Mouse (Mus musculus) left cerebral cortex, postnatal 25 days (tissue): ENCODE measurements around the gene Osbpl6. TPM values are rescaled to one million over a fixed set of nuclear protein-coding genes. Genes with fewer than 3 reads are reported as not detected.

ENCODE experiments used
- DNase-seq, 2 experiments: peaks; one replicate each; pipeline ENCODE4 v3.0.0; 2022; ENCODE audit warnings: low spot score in 2 of 2, mixed read lengths in 1 of 2
- intact Hi-C: fragments of 180-260 bp; cut with DNase I; formaldehyde crosslinking; loops from one replicate; pipeline ENCODE4 v1.15.1; 2025
- total RNA-seq, 2 experiments: library from RNA; stranded (reverse); gene quantifications; 2 replicates each; pipeline ENCODE4 v1.2.3; 2021

Osbpl6 gene
- total RNA-seq, 2 experiments from 2014 or later: 49.0 to 54.3 TPM

GRCm38 (mm10) chr2:76490198-76490597 is 83.9 kb downstream of the Osbpl6 start:
- no peak for DNase-seq
- intact Hi-C loops: no loop called here

DNA sequence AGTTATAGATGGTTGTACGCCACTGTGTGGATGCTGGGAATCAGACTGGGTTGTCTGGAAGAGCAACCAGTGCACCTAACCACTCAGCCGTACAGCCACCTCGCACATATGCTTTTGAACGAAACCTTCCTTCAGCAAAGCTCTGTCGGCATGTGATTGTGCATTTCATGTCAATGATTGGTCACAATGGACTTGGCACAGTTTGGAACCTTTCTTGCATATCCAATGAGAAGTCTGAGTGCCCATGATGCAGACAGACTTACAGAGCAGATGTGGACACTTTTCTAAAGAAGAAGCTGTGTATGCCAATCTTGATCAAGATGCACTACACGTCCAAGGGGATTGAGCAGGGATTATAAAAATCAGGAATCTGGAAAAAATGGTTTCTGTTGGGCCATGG is 85.1 kb downstream of the Osbpl6 start:
- intact Hi-C loops: no loop called here
- DNase-seq: no peak

- intact Hi-C loops: no loop called here
- no peak for DNase-seq
Observed at GRCm38 (mm10) chr2:76492224-76492623, 85.9 kb downstream of the Osbpl6 start.

DNA sequence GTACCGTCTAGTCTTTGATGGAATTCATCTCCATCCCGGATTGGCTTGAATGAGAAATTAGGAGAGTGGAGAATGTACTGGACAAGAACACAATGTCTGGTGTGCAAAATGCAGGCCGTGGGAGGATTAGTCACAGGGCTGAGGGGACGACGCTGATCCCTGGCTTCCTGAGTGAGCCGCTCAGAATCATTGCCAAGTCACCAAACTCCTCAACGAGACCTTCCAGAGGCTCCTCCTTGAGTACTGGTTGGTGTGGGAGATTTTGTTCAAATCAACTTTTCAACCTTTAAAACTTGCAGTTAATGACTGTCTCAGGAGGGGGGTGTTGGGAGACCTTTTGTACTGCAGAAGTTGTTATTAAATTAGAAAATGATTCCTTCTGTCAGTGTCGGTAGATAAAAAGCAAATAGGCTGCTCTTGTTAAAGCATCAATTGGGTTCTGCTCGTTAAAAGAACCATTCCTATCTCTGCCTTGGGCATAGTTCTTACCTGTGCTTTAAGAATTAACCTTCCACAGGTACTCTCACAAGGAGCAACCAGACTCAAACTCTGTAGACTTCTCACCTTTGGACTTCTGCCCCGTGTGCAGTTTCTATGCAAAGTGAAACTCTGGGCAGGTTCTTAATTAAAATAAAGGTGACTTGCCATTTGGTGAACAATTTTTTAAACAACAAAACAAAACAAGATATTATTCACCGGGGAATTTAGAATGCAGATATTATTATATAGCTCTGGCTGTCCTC is 89.9 kb downstream of the Osbpl6 start:
- no peak for DNase-seq
- intact Hi-C loops: no loop called here

- intact Hi-C loops: no loop called here
- no peak for DNase-seq
Observed at GRCm38 (mm10) chr2:76496749-76497140, 90.4 kb downstream of the Osbpl6 start.

DNA sequence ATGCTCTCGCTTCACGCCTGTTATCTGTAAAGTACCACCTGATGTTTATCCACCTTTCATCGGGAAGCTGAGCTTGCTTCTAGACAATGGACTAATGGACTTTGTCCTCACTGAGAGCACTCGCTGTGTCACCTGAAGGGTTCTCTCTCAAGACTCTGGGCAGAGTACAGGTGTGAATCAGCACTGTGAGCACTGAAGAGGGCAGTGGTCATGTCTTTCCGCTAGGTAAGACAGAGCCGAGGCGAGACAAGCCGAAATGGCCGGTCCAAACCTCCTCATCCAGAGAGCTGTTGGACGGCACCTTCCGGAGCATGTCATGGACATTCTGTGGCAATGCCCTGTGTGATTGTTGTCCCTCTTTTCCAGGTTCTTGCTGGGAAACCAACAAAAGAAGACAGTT is 92.6 kb downstream of the Osbpl6 start:
- intact Hi-C loops: no loop called here
- DNase-seq: no peak

DNA sequence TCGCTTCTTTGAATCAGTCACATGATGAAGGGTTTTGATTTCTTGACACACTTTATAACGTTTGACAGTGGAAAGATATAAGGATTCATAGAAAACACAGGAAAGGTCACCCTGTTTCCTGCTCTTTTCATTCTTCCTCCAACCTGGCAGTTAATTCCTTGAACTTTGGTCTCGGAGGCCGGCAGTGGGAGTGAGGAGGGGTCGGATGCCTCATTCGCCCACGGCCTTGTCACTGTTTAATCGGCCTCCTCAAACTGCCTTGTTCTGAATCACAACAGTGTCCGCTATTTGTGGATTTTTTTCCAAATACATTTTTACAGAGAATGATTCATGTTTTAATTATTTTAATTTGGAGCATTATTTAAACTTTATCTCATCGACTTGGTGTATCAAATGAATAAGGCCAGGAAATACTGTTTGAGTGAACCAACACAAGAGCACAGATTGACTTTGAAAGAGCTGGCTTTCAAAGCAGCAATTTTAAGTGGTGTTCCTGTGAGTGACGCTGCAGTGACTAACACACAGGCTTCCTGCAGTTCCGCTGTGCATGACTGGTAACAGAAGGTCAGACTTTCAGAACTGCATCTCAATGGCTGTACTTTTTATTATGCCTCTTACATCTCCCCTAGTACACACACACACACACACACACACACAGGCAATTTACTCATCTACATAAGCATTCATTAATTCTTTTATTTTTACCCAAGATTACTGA is 98.0 kb downstream of the Osbpl6 start:
- intact Hi-C loops: no loop called here
- DNase-seq: peak in 1 of 2 experiments; percentile 60

DNA sequence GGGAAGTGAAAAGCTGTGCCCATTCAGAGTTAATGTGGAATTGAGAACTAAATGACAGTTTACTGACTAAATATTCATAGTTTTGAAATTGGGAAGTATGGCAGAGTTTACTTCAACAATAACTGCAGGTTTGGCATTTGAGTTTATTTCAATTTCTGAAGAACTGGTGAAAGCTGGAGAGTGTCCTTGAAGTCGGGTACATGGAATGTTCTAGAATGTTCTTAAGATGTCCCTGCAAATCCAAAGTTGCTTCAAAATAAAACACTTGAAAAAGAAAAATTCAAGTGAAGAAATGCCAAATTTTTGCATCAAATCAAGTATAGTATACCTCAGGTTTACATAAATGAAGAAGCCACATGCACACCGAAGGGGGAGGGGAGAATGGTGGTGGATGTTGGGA is 98.7 kb downstream of the Osbpl6 start:
- intact Hi-C loops: no loop called here
- no peak for DNase-seq

GRCm38 (mm10) chr2:76511281-76511721 is 105.0 kb downstream of the Osbpl6 start:
- peak in 1 of 2 experiments; percentile 19 for DNase-seq
- intact Hi-C loops: no loop called here

GRCm38 (mm10) chr2:76512133-76512532 is 105.8 kb downstream of the Osbpl6 start:
- intact Hi-C loops: no loop called here
- no peak for DNase-seq

DNA sequence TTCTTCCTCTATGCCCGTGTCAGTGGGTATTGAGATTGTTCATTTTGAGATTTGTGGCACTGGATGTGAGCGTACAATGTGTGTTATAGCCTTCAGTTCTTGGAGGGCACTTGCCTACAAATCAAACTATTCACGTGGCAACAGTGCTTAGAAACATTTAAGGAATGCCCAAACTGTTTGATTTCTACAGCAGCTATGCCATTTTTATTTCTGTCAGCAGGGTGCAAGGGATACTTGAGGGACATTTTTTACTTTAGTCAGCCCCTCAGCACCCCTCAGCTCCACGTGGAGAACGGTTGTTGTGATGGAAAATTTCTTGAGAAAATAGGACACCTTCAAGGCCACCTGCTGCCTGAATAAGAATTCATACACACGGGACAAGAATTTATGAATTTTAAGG is 106.6 kb downstream of the Osbpl6 start:
- intact Hi-C loops: no loop called here
- no peak for DNase-seq

- intact Hi-C loops: no loop called here
- DNase-seq: no peak
Observed at GRCm38 (mm10) chr2:76513296-76513695, 107.0 kb downstream of the Osbpl6 start.

- intact Hi-C loops: no loop called here
- DNase-seq: no peak
Observed at GRCm38 (mm10) chr2:76517471-76517870, 111.2 kb downstream of the Osbpl6 start.

DNA sequence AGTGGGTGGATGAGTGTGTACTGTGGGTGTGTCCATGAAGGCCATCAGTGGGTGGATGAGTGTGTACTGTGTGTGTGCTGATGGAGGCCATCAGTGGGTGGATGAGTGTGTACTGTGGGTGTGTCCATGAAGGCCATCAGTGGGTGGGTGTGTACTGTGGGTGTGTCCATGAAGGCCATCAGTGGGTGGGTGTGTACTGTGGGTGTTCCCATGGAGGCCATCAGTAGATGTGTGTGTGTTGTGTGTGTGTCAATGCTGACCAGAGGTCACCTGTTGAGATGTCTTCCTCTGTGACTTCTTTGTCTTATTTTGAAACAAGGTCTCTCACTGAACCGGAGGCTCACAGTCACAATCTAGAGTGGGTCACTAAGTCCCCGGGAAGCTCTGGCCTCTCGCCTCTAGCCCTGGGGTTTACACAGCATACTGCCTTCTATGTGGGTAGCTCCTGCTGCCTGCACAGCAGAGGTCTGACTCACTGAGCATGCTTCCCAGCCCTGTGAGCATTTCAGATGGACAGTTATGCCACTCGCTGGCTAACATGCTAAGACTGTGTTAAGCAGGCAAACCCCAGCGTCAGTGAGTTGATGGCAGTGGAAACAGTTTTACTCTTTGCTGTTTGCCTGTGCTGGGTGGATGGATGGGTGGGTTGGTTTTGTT is 112.2 kb downstream of the Osbpl6 start:
- DNase-seq: no peak
- intact Hi-C loops: no loop called here

DNA sequence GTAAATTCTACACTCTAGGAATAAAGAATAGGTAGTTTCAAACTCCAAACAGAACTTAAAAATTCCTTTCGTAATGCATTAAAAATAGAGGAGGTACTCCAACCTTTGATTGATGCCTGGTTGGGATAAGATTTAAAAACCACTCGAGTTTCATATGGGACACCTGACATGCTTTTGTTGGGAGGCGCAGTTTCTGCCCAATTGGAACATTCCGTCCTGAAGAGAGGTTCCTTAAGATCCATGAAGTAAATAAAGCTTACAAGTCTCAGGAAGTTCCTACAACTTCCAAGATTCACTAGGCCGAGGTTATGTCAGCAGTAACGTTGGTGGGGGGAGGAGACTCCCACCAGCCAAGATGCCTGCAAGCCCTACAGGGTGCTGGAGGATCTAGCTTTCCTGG is 115.3 kb downstream of the Osbpl6 start:
- intact Hi-C loops: no loop called here
- no peak for DNase-seq

DNA sequence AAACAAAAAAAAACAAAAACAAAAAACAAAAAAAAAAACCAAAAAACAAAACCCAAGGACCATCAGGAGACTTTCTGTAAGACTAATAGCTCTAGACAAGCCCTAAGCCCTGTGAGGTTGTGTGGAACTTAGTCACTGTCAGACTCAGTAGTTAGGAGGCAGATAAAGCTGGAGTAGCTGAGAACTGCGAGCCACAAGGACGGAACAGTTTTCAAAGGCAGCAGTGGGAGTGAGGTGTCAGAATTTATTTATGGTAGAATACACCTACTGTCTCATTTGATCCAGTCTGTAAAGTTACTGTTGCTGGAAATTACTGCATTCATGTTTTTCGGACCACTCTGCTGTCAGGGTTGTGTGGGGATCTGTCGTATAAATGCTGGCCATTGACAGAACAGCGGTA is 118.1 kb downstream of the Osbpl6 start:
- intact Hi-C loops: no loop called here
- DNase-seq: peak in 1 of 2 experiments; percentile 68

- intact Hi-C loops: no loop called here
- DNase-seq: no peak
Observed at GRCm38 (mm10) chr2:76525645-76526044, 119.3 kb downstream of the Osbpl6 start.

DNA sequence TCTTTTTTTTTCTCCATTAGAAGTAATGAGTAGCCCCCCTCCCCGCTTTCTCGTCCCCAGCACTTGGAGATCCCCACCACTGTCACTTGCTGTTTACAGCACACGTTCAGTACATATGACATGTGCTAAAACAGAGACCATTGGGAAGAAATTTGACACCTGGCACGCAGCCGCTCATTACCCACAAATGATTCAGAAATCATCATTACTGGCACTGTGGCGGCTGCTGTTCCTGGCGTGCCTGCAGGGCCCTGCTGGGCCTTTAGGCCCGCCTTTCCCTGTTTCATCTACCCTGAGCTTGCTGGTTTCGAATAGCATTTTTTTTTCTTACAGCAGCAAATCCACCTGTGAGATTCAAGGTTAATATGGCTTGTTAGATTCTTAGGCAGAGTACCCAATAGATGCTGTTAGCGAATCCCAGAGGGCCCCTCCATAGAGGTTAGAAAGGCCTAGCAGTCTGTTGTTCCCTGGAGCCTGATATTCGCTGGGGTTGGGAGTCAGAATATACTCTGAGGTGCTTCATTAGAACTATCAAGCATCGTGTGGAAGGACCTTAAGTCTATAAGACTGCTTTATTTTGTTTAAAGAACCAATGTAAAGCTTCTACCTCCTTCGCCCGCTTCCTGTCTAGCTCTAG is 126.3 kb downstream of the Osbpl6 start:
- intact Hi-C loops: no loop called here
- no peak for DNase-seq

DNA sequence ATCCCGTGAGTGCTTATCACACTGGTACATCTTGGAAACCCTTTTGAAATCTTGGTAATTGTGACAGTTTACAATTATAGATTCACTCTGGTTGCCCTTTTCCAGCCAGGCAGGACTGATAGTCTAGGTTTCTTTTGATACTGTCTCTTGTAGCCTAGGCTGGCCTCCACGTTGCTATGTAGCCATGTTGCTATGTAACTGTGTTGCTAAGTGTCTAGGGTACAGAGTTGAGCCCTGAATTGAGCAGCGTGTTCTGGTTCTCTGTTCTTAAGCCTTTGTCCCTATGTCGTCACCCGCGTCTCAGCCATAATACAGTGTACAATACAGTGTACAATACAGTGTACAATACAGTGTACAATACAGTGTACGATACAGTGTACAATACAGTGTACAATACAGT is 128.6 kb downstream of the Osbpl6 start:
- intact Hi-C loops: no loop called here
- no peak for DNase-seq

- intact Hi-C loops: no loop called here
- DNase-seq: no peak
Observed at GRCm38 (mm10) chr2:76541900-76542299, 135.6 kb downstream of the Osbpl6 start.
